Mouse (Mus musculus) thymus, adult 2 months (tissue): ENCODE data around the gene Pih1d1.

Source experiments
- CTCF ChIP-seq: fragments of 200-500 bp; IDR thresholded peaks from 2 replicates; pipeline ENCODE4 v1.5.1; 2012; ENCODE audit warnings: mild to moderate bottlenecking, control low read depth, low read length, moderate library complexity, borderline replicate concordance; ENCODE audit not compliant: control insufficient read depth, poor library complexity, insufficient read depth; ENCODE audit errors: extremely low read depth
- POLR2A ChIP-seq: fragments of 200-500 bp; IDR thresholded peaks from 2 replicates; pipeline ENCODE4 v1.6.1; 2012; ENCODE audit warnings: mild to moderate bottlenecking, low read length, control low read depth, moderate library complexity; ENCODE audit not compliant: control insufficient read depth, poor library complexity, insufficient read depth; ENCODE audit errors: extremely low read depth

GRCm38 (mm10) chr7:45105491-45105890, 48.6 kb upstream of the Pih1d1 start:
- no peak for TF ChIP-seq POLR2A
- TF ChIP-seq CTCF: no peak
